Mouse (Mus musculus) mouse trophoblast stem cell (cell line): ENCODE data around the gene Slc25a53.
"Not testable (repeated sequence)": the region's sequence is repeated elsewhere in the genome, so short reads cannot be mapped to it uniquely, and the experiment has no call there.

Experiments used
- in situ Hi-C, 2 experiments: fragments of 300-500 bp; cut with MseI, MboI; formaldehyde crosslinking; loops; 2 replicates in 1 of 2; 3 replicates in 1 of 2; pipeline ENCODE4 v1.15.1; 2025

Slc25a53 gene

GRCm38 (mm10) chrX:136959688-136960087 is 78.4 kb downstream of the Slc25a53 start:
- in situ Hi-C loops = no loop called here

GRCm38 (mm10) chrX:136958300-136958699 is 79.8 kb downstream of the Slc25a53 start:
- in situ Hi-C loops = not testable (repeated sequence)

GRCm38 (mm10) chrX:136957583-136958279 is 80.4 kb downstream of the Slc25a53 start:
- in situ Hi-C loops = not testable (repeated sequence)

DNA sequence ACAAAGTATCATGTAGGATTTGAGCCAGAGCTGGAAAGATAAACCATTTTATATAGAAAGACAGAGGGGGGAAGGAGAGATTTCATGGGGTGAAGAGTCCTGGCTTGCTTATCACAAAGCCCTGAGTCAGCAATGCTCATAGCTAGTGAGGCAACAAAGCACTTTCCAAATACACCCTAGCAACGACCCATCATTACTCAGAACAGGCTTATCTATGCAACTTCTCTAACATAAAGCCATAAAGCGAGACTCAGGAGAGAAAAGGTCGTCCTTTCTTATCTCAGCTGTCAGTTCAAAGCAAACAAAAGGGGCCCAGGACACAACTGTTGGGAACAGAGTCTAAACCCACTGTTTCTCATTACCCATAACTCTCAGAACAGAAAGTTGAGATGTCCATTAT is 100.1 kb downstream of the Slc25a53 start:
- in situ Hi-C loops = no loop called here
